Mouse (Mus musculus) cerebral cortex, adult 2 months (tissue): ENCODE data around the gene Sel1l.

Experiments
- WGBS: fragments of 180-500 bp; shearing (Covaris S2); methylation state at CpG from one replicate; pipeline ENCODE4 v1.1.7; 2018; 5-methylcytosine and 5-hydroxymethylcytosine counted together

Gene Sel1l

DNA sequence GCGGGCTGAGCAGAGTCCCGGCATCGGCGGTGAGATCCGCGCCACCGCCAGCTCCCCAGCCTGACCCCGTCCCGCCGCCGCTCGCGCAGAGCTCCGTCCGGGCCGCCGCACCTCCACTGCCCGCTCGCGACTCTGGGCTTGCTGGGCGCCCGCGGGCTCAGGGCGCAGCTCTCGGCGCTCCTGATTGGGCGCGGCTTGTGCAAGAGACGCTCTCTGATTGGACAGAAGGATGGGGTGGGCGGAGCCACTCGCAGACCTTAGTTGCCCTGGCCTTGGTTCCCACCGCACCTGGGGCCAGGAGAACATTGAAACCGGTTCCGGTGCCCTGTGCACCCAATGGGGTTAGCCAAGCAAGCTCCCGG, 70.0 kb downstream of the Sel1l start:
- under 1% methylated on average over 35 of the region's 35 CpGs for WGBS

DNA sequence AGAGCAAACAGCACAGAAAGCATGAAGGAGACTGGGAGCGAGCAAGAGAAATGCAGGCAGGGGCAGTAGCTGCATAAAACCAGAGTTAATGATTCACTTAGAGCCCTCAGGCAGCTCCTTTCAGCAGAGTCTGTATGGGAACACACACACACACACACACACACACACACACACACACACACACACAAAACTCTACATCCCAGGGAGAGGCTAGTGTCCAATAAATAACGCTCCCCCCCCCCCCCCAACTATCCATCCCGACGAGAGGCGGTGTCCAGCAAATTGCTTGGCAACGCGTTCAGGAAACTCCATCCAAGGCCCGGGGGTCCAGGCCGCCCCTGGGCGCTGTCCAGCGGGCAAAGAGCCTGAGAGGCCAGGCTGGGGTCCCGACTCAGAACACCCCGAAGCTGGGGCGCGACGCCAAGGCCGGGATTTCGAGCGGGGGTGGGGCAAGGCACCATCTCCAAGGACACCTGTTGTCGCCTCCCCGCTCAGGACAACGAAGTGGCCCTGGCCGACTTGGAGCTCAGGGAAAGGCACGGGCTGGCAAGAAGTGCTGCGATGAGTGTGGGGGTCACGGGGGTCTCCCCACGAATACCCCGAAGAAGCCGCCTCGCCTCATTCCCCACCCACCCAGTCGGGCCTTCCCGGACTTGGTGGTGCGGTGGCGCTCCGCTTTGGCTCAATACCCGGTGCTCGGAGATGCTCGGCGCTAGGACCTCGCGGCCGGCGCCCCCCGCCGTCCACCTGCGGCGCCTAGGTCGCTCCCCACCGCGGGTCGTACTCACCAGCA, 70.5 kb downstream of the Sel1l start:
- WGBS = 1% methylated on average over 50 of the region's 51 CpGs

DNA sequence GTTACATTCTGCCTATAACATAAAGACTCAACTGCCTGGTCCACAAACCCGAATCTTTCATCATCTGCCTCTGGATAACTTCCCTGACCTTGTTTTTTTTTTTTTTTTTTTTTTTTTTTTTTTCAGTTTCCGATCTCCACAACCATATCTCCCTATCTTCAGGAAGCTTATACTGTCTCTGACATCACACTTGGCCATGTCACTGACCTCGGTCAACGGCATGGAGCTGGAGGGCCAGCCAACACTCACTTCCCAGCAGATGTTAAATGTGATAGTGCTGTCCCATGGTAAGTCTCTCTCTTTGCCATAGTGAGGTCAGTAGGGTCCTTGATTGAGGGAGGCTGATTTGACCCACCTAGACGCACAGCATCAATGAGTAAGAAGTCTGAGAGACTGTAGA, 72.6 kb downstream of the Sel1l start:
- 73% methylated on average over 5 of the region's 5 CpGs for WGBS

DNA sequence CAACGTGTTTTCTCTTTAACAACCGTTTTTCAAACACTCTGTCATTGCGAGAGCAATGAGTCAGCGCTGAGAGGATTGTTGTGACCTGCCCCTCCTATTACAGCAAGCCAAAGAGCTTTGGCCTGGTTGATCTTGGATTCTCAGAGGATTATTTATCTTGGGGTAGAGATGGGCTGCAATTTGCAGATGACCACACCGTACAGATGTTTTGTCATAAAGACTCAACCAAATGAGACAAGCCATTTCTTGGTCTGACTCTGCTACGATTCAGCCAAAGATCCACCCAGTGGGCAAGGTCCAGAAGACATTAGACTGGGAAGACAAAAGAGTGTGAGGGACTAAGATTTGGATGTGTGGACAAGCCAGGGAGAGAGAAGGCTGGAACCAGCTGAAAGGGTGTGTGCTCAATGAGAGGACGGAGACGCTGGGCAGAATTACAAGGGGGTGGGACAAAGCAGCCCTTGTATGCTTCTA, 74.1 kb downstream of the Sel1l start:
- 61% methylated on average over 8 of the region's 8 CpGs for WGBS

DNA sequence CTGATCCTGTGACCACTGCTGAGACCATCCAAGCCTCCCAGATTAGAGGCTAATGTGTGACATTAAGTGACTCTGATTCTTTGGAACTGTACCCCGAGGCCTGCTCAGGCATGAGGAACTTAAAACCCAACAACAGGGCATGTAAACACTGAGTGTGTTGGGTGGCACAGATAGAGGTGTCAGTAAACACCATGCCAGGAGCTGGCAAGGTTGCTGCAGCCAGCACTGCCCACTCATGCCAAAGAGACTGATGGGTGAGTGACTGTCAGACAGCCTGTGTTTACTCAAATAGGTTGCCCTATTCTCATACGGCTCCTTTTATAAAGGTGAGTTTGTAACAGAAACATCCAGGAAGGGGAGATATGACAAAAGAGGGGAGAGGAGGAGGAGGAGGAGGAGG, 80.1 kb downstream of the Sel1l start:
- WGBS = 58% methylated on average over 2 of the region's 2 CpGs

DNA sequence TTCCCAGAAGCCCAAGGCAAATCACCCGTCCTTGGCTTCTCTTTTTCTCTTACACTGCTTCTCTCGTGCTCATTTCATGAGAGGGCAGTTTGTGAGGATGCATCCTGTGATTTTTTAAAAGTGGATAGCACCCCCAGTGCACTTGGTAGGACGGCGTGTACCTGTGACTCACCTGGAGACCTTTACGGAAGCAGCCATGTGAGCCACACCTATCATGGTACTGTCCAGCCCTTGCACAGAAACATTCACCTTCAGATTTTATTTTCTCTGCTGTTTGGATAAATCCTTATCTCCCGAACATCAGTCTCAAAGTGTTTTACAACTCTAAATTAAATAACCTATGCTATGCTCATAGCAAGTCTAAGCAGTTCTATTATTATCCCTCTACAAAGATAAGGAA, 80.8 kb downstream of the Sel1l start:
- WGBS = 92% methylated on average over 6 of the region's 6 CpGs

DNA sequence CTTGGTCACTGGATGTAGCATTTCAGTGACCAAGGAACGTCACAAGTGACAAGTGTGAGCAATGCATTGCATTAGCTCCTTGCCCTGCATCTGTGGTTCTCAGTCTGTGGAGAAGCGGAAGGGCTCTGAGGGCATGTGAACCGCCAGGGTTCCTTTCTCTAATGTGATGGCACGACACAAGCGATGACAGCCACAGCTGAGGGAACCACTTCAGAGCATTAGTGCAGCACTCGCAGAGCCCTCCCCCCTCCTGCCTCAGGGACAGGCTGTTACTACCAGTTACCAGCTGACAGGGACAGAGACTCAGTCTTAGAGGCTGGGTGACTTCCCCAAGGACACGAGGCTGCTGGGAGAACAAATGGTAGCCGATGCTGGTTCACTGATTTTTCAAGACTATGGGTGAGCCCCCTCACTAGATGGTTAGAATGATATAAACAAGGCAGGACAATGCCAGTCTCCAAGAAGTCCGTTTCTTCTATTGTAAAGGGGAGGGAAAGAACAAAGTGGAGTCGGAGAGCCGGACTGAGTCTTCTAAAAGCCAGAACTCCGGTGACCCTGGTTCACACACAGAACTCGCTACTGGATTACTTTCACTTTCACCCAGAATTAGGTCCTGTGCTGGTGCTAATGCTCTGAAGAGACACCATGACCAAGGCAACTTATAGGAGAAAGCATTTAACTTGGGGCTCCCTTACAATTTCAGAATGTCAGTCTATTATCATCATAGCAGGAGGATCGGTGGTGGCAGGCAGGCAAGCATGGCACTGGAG, 82.4 kb downstream of the Sel1l start:
- WGBS = 61% methylated on average over 14 of the region's 14 CpGs

DNA sequence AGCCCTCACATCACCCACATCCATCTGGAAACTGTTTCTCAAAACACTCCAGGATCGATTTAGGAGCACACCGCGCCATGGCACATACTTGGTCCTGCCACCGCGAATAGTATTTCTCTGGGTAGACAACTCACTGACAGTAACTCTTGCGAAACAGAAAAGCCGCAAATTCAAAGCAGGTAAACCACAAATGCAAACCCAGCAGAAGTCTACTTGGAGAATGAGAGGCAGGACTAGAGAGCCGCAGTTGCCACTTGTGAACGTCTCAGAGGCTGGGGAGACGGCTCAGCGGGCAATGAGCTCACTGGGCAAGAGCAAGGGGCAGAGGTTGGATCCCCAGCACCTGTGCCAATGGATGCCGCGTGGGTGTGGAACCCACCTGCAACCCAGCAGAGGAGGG, 83.5 kb downstream of the Sel1l start:
- 42% methylated on average over 13 of the region's 13 CpGs for WGBS

DNA sequence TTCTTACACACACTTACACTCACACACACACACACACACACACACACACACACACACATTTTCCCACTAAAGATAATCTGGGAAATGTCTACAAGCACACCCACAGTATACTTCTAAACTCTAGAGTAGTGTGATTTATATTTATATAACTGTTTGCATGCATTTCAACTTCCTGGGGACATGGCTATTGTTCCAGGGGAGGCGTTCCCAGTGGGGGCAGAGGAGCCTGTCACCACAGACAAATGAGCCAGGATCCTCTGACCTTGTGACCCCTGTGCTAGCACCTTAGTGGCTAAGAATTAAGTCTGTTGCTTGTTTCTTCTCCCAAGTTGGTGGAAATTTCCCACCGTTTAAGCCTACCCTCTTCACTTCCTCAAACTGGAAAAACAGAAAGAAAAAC, 83.9 kb downstream of the Sel1l start:
- WGBS = 37% methylated on average over 2 of the region's 2 CpGs

DNA sequence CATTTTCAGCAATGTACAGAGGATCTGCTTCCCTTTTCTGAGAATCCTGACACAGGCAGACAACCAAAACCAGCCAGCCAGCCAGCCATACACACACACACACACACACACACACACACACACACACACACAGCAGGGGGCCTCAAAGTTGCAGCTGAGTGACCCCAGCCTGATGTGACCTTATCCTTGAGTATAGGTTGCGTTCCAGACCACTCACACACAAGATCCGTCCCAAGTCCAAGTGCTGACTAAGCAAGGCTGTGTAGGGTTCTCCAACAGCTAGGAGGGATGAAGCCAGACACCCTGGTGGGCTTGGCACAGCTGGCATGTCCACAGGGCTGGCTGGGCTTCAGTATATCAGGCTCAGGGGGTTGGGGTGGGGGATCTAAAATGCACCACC, 84.5 kb downstream of the Sel1l start:
- 60% methylated on average over 2 of the region's 2 CpGs for WGBS

DNA sequence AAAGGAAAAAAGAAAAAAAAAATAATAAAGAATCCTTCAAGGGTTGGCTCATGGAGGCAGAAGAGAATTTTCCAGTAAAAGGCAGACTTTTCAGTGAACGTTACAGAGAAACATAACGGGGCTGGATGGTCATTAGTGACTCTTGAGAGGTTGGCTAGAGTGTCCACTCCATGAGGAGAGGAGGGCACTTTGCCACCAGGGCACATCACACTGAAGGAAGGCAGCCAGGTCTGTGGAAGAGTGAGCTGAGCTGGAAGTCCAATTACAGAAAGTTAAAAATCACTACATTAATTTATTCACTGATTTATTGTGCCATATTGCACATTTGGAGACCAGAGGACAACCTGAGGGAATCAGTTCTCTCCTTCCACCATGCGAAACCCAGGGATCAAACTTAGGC, 89.1 kb downstream of the Sel1l start:
- WGBS = 86% methylated on average over 3 of the region's 3 CpGs

DNA sequence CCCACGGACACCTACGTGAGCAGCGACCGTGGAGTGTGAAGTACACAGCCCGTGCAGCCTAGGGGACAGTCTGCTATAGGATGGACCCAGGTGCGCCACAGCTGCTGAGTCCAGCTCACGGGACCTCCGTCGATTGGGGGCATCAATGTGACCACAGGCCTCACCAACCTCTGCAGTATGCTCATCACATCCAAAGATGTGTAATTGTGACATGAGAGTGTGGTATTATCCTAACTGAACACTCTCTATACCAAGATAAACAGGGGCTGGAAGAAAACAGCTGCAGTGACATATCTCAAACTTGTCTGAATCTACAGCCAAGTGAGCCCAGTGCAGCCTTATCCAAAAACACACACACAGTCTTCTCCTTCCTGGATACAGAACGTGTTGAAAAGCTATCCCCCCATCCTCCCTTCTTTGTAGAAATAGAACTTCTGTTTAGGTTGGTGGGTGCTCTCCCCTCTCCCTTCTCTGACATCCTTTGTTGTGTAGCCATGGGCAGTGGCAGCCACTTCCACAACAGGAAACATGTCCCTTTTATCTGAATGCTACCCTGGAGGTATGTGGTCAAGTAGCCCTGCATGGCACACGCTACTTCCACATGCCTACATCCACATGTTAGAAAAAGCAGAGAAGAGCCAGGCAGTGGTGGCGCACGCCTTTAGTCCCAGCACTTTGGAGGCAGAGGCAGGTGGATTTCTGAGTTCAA, 90.9 kb downstream of the Sel1l start:
- WGBS = 93% methylated on average over 13 of the region's 13 CpGs

DNA sequence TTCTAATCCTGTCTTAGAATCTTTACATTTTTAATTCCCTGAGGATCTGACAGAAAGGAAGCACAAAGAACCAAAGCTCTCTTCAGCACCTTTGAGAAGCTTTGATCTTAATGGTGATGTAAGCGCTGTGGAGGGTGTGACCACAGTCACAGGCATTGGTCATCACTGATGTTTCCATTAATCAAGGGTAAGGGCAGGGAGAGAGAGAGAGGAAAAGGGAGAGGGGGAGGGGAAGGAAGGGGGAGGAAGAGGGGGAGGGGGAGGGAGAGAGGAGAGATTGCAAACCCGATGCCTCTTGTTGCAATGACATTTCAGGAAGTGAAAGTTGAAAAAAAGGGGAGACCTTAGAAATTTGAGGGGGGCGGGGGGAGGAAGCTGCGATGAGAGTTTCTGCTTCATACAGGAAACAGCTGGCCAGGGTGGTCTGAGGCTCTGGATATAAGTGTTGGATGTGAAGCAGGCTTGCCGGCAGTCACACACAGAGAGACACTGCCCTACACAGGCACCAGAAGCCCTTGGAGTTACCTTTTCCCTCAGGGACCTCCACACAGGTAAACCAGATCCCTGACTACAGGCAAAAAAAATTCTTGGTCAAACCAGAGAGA, 92.3 kb downstream of the Sel1l start:
- 78% methylated on average over 5 of the region's 5 CpGs for WGBS
